Mouse (Mus musculus) erythroid progenitor cell, adult 5-6 weeks (primary cell): ENCODE measurements around the gene Ccno. TPM values are rescaled to one million over a fixed set of nuclear protein-coding genes. Genes with fewer than 3 reads are reported as not detected.
"Not testable (repeated sequence)": the region's sequence is repeated elsewhere in the genome, so short reads cannot be mapped to it uniquely, and the experiment has no call there.

Source experiments
- ATAC-seq: replicated peaks from 2 replicates; pipeline ENCODE4 v1.8.0; 2016; ENCODE audit warnings: moderate number of reproducible peaks, mild to moderate bottlenecking, moderate TSS enrichment, inconsistent platforms; ENCODE audit not compliant: poor library complexity, low FRiP score, severe bottlenecking
- total RNA-seq, 2 experiments: library from RNA; stranded (forward) in 1 of 2; stranded (reverse) in 1 of 2; fragments of 150-400 nt in 1 of 2; fragments of 186-747, 209-891 nt in 1 of 2; gene quantifications; 2 replicates each; pipeline versions ENCODE4 v1.2.3 to v1.2.4; 2015 to 2017; ENCODE audit warnings: low replicate concordance in 2 of 2

Ccno gene
- total RNA-seq, 2 experiments from 2014 or later: 0.42 TPM; not detected in 1

GRCm38 (mm10) chr13:112998427-112999201 is 11.0 kb downstream of the Ccno start:
- no peak for ATAC-seq

DNA sequence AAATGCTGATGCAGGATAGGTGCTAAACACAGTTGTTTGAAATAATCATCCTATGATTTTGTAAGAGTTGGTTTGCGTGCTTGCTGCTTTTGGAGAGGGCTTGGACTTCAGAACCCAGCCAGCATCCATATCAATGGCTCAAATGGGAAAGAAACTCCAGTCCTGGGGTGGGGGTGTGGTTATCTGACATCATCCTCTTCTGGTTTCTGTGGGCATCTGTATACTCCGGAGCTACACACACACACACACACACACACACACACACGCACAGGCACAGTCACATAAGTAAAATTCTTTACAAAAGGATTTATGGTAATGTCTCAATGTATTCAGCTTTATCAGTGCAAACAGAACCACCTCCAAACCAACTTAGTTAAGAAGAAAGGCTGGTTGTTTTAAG is 12.5 kb downstream of the Ccno start:
- no peak for ATAC-seq

DNA sequence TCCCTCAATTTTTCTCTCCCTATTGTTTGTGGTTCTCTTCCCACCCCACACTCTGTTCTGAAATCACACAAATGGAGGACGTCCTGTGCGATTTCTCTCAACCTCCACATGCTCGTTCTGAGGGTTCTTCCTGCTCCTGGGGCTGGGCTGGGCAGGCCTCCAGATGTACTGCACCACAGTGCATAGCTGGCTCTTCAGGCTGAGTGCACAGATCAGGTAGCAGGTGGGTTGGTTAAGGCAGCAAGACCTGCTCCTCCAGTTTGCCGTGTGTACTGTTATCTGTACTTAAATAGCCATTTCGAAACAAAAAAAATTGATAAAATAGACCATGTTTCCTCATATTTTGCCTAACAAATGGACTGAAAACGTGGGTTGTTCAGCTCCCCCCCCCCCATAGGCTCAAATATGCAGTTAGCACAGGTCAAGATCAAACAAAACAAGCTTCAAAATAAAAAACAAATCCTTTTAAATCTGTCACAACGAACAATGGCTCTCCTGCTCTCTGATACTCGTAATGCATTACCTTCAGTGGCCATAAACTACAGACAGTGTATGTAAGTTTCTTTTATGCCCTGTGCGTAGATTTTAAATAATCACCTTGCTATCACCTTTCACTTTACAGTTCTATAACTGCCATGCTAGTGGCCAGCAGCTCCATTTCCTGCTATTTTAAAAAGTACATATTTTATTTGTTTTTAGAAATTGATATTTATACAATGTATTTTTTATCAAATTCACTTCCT is 13.1 kb downstream of the Ccno start:
- ATAC-seq: no peak

- ATAC-seq: no peak
Observed at GRCm38 (mm10) chr13:113012683-113013082, 25.1 kb downstream of the Ccno start.

DNA sequence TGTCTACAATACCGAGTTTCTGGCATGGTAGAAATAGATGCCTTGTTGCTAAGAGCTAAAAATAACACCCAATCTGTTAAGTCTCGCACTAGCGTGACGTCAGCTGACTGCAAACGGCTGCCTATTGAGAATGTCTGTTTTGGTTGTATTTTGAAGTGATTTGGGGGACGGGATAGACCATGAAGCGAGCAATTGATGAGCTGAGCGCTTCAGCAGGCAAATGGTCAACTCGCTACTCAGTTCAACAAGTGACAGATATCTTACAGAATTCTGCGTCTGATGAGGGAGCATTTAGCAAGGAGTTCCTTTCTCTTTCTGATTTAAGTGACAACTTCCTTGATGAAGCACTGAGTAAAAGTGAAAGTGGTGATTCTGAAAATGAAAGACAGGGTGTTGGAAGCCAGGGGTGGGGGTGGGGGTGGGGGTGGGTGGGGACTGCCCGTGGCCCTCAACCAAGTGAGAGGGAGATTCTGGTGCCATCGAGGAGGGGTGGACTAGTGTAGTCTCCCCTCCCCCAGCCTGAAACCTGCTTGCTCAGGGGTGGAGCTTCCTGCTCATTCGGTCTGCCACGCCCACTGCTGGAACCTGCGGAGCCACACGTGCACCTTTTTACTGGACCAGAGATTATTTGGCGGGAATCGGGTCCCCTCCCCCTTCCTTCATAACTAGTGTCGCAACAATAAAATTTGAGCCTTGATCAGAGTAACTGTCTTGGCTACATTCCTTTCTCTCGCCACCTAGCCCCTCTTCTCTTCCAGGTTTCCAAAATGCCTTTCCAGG is 25.8 kb downstream of the Ccno start:
- ATAC-seq: not testable (repeated sequence)

- no peak for ATAC-seq
Observed at GRCm38 (mm10) chr13:113021521-113021920, 33.9 kb downstream of the Ccno start.

DNA sequence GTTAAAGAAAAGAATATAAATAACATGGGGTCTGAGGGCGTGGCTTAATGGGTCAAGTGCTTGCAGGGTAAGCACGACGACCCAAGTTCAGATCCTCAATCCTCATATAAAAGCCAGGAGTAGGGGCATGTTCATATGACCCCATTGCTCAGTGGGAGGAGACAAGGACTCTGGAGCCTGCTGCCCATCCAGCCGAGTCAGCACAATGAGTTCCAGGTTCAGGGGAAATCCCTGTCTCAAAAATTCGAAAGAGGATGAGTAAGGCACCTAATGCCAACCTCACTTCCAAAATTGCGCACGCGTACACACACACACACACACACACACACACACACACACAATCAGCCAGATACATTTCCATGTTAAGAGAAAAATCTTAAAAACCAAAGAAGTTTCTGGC is 34.9 kb downstream of the Ccno start:
- ATAC-seq: no peak

DNA sequence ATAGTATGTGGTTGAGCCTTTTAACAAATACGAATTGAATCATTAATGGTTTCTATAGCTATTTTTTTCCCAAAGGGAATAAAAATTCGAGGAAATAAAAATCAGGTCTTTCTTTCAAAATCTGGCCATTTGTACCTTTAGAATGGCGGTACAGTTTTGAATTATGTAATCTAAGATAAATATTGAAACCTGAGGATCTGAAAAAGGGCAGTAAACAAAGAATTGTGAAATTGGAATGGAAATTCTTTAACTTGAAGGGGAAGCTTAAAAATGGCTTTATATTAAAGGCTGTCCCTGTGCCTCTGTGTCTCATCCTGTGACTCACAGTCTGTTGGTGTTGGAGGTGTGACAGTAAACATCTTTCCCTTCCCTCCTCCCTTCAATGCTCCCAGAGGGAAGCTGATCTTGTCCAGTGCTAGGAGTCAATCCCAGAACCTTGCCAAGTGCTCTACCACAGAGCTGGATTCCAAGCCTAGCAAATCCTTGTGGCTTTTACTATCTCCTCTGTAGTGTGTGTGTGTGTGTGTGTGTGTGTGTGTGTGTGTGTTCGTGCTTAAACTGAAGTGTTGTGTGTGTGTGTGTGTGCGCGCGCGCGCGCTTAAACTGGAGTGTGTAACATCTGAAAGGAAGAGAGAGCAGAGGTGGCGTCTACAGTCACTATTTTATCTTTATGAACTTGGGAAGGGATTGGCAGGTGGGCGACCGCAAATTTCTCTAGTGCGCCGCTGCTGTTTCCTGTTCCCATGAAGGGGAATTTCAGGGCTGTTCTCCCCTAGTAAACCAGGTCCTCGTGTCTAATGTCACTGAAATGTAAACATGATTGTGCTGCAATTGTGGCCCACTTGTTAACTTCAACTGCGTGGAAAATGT is 35.9 kb downstream of the Ccno start:
- no peak for ATAC-seq

DNA sequence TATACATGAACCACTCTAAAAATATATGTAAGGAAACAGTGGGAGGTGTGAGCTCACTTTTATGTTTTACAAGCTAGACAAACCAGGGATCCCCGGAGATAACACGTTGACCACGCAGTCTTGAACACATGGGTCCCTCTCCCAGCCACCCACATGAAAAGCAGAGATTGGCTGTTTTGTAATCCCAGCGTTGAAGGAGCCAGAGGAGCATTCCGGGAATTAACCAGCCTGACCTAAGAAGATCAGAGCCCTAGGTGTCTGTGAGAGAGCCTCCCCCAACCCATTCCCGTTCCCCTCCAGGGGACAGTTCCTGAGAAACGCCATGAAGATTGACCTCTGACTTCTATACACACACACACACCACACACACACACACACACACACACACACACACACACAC is 43.7 kb downstream of the Ccno start:
- ATAC-seq: no peak

DNA sequence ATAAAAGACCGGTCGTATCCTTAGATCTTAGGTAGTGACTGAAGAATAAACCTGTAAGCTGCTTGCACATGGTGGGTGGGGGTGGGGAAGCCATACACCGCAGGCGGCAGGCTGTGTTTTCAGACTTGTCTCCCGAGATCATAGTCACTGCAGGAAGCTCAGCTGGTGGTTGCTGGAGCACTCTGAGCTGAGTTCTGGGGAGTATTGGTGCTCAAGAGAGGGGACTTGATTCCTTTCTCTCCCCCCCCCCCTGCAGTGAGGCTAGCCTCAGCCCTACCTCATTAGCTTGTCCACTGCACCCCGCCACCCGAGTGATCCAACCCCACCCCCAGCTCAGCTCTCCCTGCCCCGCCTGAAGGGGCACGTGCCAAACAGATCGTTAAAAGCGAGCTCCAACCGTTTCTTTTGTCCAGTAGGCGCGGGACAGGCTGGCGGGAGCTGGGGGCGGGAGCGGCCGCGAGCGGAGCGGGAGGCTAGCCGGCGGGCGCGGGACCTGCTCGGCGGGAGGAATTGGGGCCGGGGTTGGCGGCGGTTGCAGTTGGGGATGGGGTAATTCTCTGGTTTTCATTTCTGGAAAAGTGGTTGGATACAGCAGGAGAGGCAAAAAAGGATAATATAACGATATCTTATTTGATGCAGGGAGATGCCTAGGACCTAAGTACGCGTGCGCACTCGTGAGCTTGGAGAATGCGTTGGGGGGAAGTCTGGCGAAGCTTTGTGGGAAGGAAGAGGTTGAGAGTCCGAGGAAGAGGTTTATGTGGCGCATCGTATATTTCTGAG is 44.4 kb downstream of the Ccno start:
- ATAC-seq: no peak

DNA sequence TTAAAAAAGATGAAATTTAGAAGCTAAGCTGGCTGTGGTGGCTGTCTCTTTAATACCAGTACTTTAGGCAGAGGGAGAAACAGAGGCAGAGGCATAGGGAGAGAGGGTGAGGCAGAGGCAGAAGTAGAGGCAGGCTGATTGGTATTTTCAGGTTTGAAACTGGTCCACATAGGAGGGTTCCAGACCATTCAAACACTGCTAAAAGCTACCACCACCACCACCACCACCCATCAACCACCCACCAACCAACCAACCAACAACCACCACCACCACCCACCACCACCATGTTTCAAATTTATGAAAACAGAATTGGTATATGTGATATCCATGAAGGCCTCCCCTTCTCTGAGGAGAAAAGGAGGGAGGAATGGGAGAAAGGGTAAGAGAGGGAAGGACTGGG is 45.2 kb downstream of the Ccno start:
- no peak for ATAC-seq

GRCm38 (mm10) chr13:113034271-113034886 is 46.8 kb downstream of the Ccno start:
- ATAC-seq: no peak

DNA sequence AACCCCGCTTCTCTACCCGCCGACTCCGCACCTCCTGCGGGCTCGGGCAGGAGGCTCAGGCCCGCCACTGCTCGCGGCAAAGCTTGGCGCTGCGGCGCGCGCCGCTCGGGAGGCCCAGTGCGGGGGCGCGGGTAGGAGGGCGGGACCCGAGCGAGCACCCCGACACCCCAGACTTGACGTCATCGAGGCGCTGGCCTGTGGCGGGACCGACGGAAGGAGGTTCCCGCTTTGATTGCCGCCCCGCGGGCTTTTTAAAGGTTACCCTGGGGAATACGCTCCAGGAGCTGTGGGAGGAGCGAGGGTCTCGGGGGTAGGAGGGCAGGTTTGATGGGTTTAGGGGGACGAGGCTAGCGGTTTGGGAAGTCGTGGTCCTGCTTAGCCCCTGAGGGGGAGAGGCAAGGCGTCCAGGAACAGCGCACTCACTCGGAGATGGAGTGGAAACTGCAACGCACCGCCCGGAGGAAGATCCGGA is 47.4 kb downstream of the Ccno start, which contains the start of gene Cdc20b:
TSS of gene Cdc20b (plus strand) at position 162 of the 472 bp plus-strand sequence.
- peak; percentile 59; the same call in 1 of the 2 replicates for ATAC-seq

DNA sequence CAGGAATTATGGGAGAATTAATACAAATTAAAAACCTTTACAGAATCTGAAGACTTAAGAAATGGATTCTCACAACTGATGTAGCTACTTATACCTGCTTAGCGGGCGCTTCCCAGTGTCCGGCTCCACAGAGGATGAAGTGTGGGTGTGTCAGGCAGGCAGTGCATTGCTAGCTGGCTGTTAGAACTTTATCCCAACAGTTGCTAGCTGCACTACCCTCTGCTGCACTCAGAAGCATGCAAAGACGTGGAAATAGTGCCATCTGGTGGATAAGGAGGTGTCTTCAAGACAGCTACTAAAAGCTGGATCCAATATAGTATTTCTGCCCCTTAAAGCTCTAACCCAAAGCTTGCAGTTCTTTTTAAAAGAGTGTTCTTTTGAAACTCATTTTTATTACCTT is 48.2 kb downstream of the Ccno start:
- ATAC-seq: peak; percentile 49; the same call in 1 of the 2 replicates
